Mouse (Mus musculus) MEL-GATA-1-ER (cell line): Measurements from ENCODE around the gene Ahnak2.
"Not testable (repeated sequence)": the region's sequence is repeated elsewhere in the genome, so short reads cannot be mapped to it uniquely, and the experiment has no call there.

ENCODE experiments used
- DNase-seq: peaks from one replicate; pipeline ENCODE4 v3.0.0-alpha.2; 2012; ENCODE audit warnings: low read depth; ENCODE audit errors: extremely low read depth

The Ahnak2 gene

GRCm38 (mm10) chr12:112801864-112802846 is at the start of gene Ahnak2:
Gene Ahnak2, minus strand, starts transcription at chr12:112802657.
- DNase-seq, result no peak

- DNase-seq, result no peak
These were observed 48.7 kb upstream of the Ahnak2 start for GRCm38 (mm10) chr12:112851116-112851515.

- no peak for DNase-seq
These were observed 47.9 kb upstream of the Ahnak2 start for GRCm38 (mm10) chr12:112850344-112850743.

- no peak for DNase-seq
These were observed 47.0 kb upstream of the Ahnak2 start for GRCm38 (mm10) chr12:112849235-112850022.

DNA sequence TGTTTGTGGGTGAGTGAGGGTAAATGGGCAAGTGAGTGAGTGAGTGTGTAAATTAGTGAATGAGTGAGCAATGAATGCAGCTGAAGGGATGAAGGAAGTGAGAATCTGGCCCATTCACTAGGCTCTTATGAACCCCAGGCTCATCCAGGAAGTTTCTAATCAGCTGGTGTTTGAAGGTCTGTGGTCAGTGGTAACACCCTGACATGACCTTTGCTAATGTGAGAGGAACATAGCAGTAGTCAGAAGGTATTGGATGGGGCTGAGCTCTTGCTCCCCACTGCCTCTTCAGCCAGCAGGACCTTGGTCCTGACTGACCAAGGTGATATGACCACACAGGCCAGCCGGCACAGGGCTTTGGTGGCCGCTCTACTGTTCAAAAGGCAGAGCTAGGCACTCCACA is 45.4 kb upstream of the Ahnak2 start:
- DNase-seq, result no peak

- DNase-seq, result peak; percentile 88
These were observed 41.3 kb upstream of the Ahnak2 start for GRCm38 (mm10) chr12:112843803-112844202.

DNA sequence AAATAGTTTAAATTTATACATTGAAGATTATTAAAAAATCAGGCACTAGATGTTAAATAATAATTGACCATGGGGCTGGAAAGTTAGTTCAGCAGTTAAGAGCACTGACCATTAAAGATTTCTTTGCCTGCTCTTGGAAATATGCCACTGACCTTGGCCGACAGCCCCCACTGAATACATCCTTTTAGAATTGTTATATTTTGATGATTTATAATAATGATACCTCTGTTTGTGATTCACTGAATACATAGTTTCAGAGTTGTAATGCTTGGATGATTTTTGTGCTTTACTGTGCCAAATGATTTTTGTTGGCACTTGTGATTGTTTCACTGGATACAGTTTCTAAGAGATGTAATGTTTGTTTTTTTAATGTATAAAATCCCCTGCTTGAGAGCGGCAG is 39.7 kb upstream of the Ahnak2 start:
- not testable (repeated sequence) for DNase-seq

GRCm38 (mm10) chr12:112841338-112841892 is 39.0 kb upstream of the Ahnak2 start:
- not testable (repeated sequence) for DNase-seq

GRCm38 (mm10) chr12:112840209-112841086 is 38.0 kb upstream of the Ahnak2 start:
- peak; percentile 47 for DNase-seq

DNA sequence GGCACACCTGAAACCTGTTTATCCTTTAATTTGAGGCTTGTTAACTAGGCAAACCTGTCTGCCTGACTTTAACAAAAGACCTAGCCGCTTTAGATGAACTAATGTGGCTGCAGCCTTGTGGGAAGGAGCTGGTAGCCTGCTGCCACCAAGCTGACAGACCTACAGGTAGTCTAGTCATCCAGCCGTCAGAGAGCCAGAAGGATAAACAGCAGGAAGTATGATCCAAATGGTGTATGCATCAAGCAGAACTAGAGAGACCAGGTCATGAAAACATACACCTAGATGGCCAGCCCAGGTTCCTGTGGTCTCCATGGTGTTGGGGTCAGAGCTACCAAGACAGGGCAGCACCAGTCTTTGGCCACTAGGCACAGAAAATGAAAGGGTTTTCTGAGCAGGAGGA is 32.6 kb upstream of the Ahnak2 start:
- DNase-seq, result no peak

- DNase-seq, result peak; percentile 85
These were observed 31.1 kb upstream of the Ahnak2 start for GRCm38 (mm10) chr12:112833527-112833926.

DNA sequence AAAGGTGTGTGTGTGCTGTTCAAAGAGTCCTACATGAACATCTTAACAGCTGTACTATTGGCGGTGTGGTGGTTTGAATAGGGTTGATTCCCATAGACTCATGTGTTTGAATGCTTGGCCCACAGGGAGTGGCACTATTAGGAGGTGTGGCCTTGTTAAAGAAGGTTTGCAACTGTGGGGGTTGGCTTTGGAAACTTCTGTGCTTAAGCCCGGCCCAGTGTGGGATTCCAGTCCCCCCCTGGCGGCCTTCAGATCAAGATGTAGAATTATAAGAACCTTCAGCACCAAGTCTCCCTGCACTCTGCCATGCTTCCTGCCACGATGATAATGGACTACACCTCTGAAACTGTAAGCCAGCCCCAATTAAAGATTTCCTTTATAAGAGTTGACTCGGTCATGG is 30.0 kb upstream of the Ahnak2 start:
- no peak for DNase-seq

GRCm38 (mm10) chr12:112830570-112830969 is 28.1 kb upstream of the Ahnak2 start:
- peak; percentile 47 for DNase-seq

DNA sequence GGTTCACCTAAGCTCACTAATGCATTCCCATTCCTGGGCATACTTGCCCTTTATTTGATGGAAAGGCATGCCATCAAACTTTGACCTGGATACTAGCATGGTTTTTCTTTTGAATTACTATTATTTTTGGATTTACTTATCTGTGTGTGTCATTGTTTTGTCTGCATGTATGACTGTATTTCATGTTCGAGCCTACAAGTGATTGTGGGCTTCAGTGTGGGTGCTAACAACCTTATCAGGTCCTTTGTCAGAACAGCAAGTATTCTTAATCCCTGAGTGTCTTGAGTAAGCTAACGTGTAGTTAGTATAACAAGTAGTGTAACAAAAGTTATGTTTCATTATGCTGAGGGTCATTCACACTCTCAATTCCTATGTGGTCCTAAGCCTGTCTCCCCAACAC is 27.7 kb upstream of the Ahnak2 start:
- DNase-seq, result peak; percentile 77

- peak; percentile 95 for DNase-seq
These were observed 26.9 kb upstream of the Ahnak2 start, which contains the start of gene Cdca4 for GRCm38 (mm10) chr12:112829244-112829864. Gene Cdca4, minus strand, starts transcription at chr12:112829423.

GRCm38 (mm10) chr12:112828501-112829243 is 26.2 kb upstream of the Ahnak2 start:
- peak; percentile 74 for DNase-seq

DNA sequence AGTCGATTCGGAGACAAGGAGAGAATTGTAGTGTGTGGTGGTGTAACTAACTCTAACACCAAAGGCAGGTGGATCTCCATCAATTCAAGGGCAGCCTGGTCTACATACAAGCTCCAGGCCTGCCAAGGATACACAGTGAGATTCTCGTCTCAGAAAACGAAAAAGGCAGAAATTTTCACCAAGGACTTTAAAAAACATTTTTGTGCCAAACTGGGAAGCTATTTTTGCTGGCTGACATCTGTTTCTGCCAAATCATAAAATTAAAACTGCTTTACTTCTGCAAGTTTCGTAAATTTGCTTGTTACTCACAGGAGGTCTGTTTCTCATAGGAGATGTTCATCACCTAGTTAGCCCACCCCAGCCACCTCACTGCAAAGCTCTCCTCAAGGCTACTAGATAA is 23.4 kb upstream of the Ahnak2 start:
- no peak for DNase-seq

DNA sequence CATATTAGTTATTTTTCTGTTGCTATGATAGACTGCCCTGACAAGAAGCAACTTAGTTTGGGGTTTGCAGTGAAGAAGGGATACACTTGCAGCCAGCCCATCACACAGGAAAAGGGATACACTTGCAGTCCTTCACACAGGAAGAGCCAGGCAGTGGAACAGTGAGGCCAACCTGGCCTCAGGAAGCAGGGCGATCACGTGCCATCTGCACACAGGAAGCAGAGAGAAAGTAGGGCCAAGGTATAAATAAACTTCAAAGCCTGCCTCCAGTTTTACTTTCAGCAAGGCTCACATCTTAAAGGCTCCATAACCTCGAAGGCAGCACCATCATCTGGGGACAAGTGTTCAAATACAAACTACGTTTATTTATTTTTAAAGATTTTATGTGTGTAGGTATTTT is 20.8 kb upstream of the Ahnak2 start:
- no peak for DNase-seq

- no peak for DNase-seq
These were observed 20.2 kb upstream of the Ahnak2 start for GRCm38 (mm10) chr12:112822676-112823075.

GRCm38 (mm10) chr12:112821974-112822373 is 19.5 kb upstream of the Ahnak2 start:
- DNase-seq, result no peak
